Mouse (Mus musculus) CH12.LX (cell line): ENCODE results near the gene Frmd8. TPM values are rescaled to one million over a fixed set of nuclear protein-coding genes. Genes with fewer than 3 reads are reported as not detected.

Experiments used
- DNase-seq: peaks from one replicate; pipeline ENCODE4 v3.0.0-alpha.2; 2013; ENCODE audit errors: extremely low read depth
- H3K27ac ChIP-seq: 2 replicates; pipeline ENCODE4 v1.5.1; 2012; ENCODE audit warnings: low read depth, mild to moderate bottlenecking, control low read depth, moderate library complexity; ENCODE audit not compliant: insufficient read depth
- H3K27me3 ChIP-seq: replicated peaks from 2 replicates; pipeline ENCODE3; 2012; ENCODE audit warnings: inconsistent platforms
- H3K36me3 ChIP-seq, 2 experiments: replicated peaks in 1 of 2; 2 replicates each; pipeline versions ENCODE3 to v1.6.1; 2012; ENCODE audit warnings: inconsistent platforms in 1 of 2, low read length in 1 of 2, mild to moderate bottlenecking in 1 of 2, mixed read lengths in 1 of 2, moderate library complexity in 1 of 2; ENCODE audit not compliant: control insufficient read depth in 1 of 2, insufficient read depth in 1 of 2
- H3K4me1 ChIP-seq, 2 experiments: 2 replicates each; pipeline ENCODE4 v1.6.1; 2012; ENCODE audit warnings: inconsistent platforms in 1 of 2, moderate library complexity in 1 of 2; ENCODE audit not compliant: insufficient read depth in 2 of 2, control insufficient read depth in 1 of 2
- H3K4me2 ChIP-seq: 2 replicates; pipeline ENCODE4 v1.6.1; 2012; ENCODE audit warnings: low read depth, mild to moderate bottlenecking, control low read depth; ENCODE audit not compliant: poor library complexity, insufficient read depth, severe bottlenecking
- H3K4me3 ChIP-seq, 3 experiments: fragments of 150-350 bp in 1 of 3; sonication (generic) in 1 of 3; replicated peaks in 1 of 3; 2 replicates each; pipeline versions ENCODE3 to v1.5.1; 2011 to 2012; ENCODE audit warnings: low read depth in 2 of 3, low read length in 2 of 3, mild to moderate bottlenecking in 2 of 3, moderate library complexity in 2 of 3, control low read depth in 1 of 3, improper control_type of control experiment in 1 of 3, inconsistent platforms in 1 of 3, mixed read lengths in 1 of 3; ENCODE audit not compliant: poor library complexity in 1 of 3
- H3K79me2 ChIP-seq: replicated peaks from 2 replicates; pipeline ENCODE4 v1.6.1; 2012; ENCODE audit warnings: mild to moderate bottlenecking, moderate library complexity; ENCODE audit not compliant: control insufficient read depth, poor library complexity, insufficient read depth, severe bottlenecking; ENCODE audit errors: extremely low read depth
- H3K9ac ChIP-seq: 2 replicates; pipeline ENCODE4 v1.6.1; 2012; ENCODE audit warnings: low read depth, mild to moderate bottlenecking, control low read depth, moderate library complexity; ENCODE audit not compliant: insufficient read depth
- H3K9me3 ChIP-seq: replicated peaks from 2 replicates; pipeline ENCODE3; 2012; ENCODE audit warnings: low read length, inconsistent platforms, mixed read lengths
- CTCF ChIP-seq, 2 experiments: IDR thresholded peaks in 1 of 2; conservative IDR thresholded peaks in 1 of 2; 2 replicates each; pipeline ENCODE4 v1.5.1; 2011 to 2012; ENCODE audit warnings: low read depth in 2 of 2, low read length in 2 of 2, improper control_type of control experiment in 1 of 2, inconsistent platforms in 1 of 2, mild to moderate bottlenecking in 1 of 2, moderate library complexity in 1 of 2
- EP300 ChIP-seq: IDR thresholded peaks from 2 replicates; pipeline ENCODE4 v1.6.1; 2011; ENCODE audit warnings: low read length, improper control_type of control experiment
- JUND ChIP-seq: conservative IDR thresholded peaks from 2 replicates; pipeline ENCODE4 v1.6.1; 2011; ENCODE audit warnings: low read depth, low read length, improper control_type of control experiment
- MAFK ChIP-seq: IDR thresholded peaks from 2 replicates; pipeline ENCODE4 v1.6.1; 2011; ENCODE audit warnings: low read length, improper control_type of control experiment; ENCODE audit not compliant: insufficient replicate concordance
- MXI1 ChIP-seq: IDR thresholded peaks from 2 replicates; pipeline ENCODE4 v1.6.1; 2011; ENCODE audit warnings: mild to moderate bottlenecking, low read depth, low read length, improper control_type of control experiment
- MYC ChIP-seq: IDR thresholded peaks from 2 replicates; pipeline ENCODE4 v1.6.1; 2011; ENCODE audit warnings: low read depth, mild to moderate bottlenecking, improper control_type of control experiment, low read length
- RCOR1 ChIP-seq: conservative IDR thresholded peaks from 2 replicates; pipeline ENCODE4 v1.6.1; 2012; ENCODE audit warnings: low read depth, mild to moderate bottlenecking, inconsistent platforms, low read length, improper control_type of control experiment
- SIN3A ChIP-seq: IDR thresholded peaks from 2 replicates; pipeline ENCODE4 v1.6.1; 2012; ENCODE audit warnings: low read length, improper control_type of control experiment, inconsistent platforms
- TCF12 ChIP-seq: IDR thresholded peaks from 2 replicates; pipeline ENCODE4 v1.6.1; 2014; ENCODE audit warnings: low read depth, mild to moderate bottlenecking, inconsistent platforms, low read length, improper control_type of control experiment
- ZC3H11A ChIP-seq: IDR thresholded peaks from 2 replicates; pipeline ENCODE4 v1.6.1; 2012; ENCODE audit warnings: low read depth, mild to moderate bottlenecking, inconsistent platforms, low read length, improper control_type of control experiment
- ZKSCAN1 ChIP-seq: IDR thresholded peaks from 2 replicates; pipeline ENCODE4 v1.6.1; 2012; ENCODE audit warnings: low read depth, inconsistent platforms, low read length, improper control_type of control experiment, borderline replicate concordance
- ZMIZ1 ChIP-seq: IDR thresholded peaks from 2 replicates; pipeline ENCODE4 v1.6.1; 2012; ENCODE audit warnings: low read depth, mild to moderate bottlenecking, inconsistent platforms, low read length, improper control_type of control experiment
- dilution Hi-C: fragments of 300-500 bp; cut with MboI; formaldehyde crosslinking; loops from 2 replicates; pipeline ENCODE4 v1.14.3; 2020; ENCODE audit warnings: low sequenced_read_pairs; ENCODE audit not compliant: extremely low pct_unique_long_range_greater_than_20kb, extremely low pct_ligation_motif_present
- in situ Hi-C: fragments of 300-500 bp; cut with MboI; formaldehyde crosslinking; loops from 3 replicates; pipeline ENCODE4 v1.14.3; 2019; ENCODE audit warnings: low sequenced_read_pairs, low pct_ligation_motif_present, low pct_unique_long_range_greater_than_20kb, mixed read lengths
- polyA plus RNA-seq: library from polyadenylated mRNA; unstranded; fragments of >175 nt; gene quantifications from 2 replicates; pipeline ENCODE4 v1.2.1, GENCODE M21; 2012; ENCODE audit warnings: low read depth; ENCODE audit not compliant: insufficient read length
- total RNA-seq, 2 experiments: library from RNA; depleted of rRNA; stranded (reverse); fragments of 300-350 nt in 1 of 2; fragments of >200 nt in 1 of 2; gene quantifications; 2 replicates each; pipeline ENCODE4 v1.2.3; 2012 to 2014

The Frmd8 gene
- total and polyA plus RNA-seq, 3 experiments: 13.5 to 30.7 (median 25.2) TPM

DNA sequence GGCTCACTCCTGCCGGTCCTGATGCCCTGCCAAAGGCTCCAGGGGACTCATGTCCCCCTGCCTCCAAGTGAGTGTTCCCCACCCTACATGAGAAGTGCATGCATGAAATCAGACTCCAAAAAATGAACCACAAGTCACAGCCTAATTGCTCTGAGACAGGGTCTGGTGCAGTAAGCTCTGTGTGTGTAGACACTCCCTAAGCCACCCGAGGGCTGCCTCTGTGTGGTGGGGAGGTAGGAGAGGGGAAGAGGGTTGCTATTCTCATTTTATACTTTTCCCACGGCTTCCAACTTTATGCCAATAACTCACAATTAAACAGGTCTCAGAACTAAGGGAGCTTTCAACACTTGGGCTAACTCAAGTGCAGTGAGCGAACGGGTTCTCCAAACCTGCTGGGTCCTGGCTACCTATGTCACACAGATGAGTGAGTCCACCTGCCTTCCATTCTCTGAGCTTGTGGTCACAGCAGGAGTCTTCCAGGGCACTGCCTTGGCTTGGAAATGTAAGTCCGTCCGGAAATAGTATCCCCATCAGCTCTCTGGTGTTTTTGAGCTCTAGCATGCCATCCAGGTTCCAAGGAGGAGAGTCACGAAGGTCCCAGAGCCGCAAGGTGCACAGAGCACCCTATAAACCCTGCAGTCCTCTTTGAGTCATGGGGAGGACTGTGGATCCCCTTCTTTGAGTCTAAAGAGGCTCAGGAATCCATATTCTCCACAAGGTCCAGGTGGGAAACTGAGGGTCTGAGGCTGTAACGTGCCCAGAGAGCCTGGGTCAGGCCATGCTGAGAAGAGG is 50.1 kb downstream of the Frmd8 start:
- TF ChIP-seq CTCF (conservative IDR thresholded peaks at IDR 0.05 in 1 of 2, IDR thresholded peaks at IDR 0.05 in 1 of 2; ENCODE audit: low read depth in 2 of 2, low read length in 2 of 2): no peak
- TF ChIP-seq MAFK: no peak
- TF ChIP-seq RCOR1: no peak
- no peak for TF ChIP-seq JUND
- no peak for TF ChIP-seq ZMIZ1
- TF ChIP-seq ZKSCAN1: no peak
- TF ChIP-seq ZC3H11A: no peak
- TF ChIP-seq MXI1: no peak
- no peak for TF ChIP-seq SIN3A
- no peak for TF ChIP-seq EP300
- in situ Hi-C loops: no loop called here
- Histone ChIP-seq H3K27me3 (no peaks in the 10 kb centered on the region), H3K79me2 (no peaks in the 10 kb centered on the region), H3K36me3 (peaks cover 26 to 60% of the 10 kb centered on the region in 2 experiments), H3K4me3 (no peak overlapping the region), H3K9me3 (no peaks in the 10 kb centered on the region), H3K27ac (no peak overlapping the region), H3K9ac (no peak overlapping the region), H3K4me2 (no peak overlapping the region), H3K4me1 (peaks cover 5 to 36% of the 10 kb centered on the region in 2 experiments)
- dilution Hi-C loops: no loop called here
- DNase-seq: no peak

DNA sequence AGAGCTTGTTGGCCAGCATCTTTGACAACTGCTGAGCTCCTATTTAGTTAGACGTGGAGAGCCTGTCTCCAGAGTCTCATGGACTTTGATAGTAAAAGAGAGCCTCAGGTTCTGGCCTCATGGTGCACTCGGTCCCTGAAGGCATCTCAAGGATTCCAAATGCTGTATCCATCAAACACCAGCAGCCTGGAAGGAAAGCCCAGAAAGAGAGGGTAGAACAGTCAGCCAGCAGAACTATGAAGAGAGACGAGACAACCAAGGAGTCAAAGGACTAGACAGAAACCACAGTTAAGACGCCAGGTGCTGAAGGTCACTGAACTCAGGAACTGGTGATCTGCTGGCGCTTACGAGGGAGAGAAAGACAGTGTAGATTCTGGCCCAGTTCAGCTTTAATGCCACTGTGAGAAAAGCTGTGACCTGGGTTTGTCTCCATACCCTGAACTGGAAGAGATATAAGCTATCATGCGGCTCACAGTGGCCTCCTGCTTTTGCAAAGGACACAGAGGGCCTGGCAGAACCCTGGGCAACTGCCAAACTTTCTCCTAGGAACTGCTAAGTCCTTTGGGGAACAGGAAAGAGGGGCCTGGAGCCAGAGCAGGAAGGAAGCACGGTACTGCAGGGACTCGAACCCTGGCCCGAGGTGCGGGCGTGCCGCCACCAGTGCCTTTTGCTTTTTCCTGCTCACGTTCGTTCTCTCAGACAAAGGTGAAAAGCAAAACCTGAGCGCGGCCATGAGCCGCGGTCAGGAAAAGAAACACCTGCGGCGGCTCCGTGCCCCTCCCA is 50.8 kb downstream of the Frmd8 start:
- no peaks in the 10 kb centered on the region for H3K79me2 ChIP-seq
- no peak overlapping the region for H3K9ac ChIP-seq
- H3K4me1 ChIP-seq: peaks cover 5 to 40% of the 10 kb centered on the region in 2 experiments
- no peaks in the 10 kb centered on the region for H3K27me3 ChIP-seq
- no peaks in the 10 kb centered on the region for H3K9me3 ChIP-seq
- no peak for DNase-seq
- in situ Hi-C loops (no loop called here), dilution Hi-C loops (no loop called here)
- no peak overlapping the region for H3K4me2 ChIP-seq
- TF ChIP-seq MYC (no peak), TCF12 (0 out of 2 replicates have a peak, but pooled peaks have one; percentile 29)
- H3K27ac ChIP-seq: no peak overlapping the region
- H3K4me3 ChIP-seq: no peak overlapping the region
- H3K36me3 ChIP-seq: peaks cover 26 to 54% of the 10 kb centered on the region in 2 experiments
